Mouse (Mus musculus): ENCODE data around the gene Trafd1. TPM values are rescaled to one million over a fixed set of nuclear protein-coding genes. Genes with fewer than 3 reads are reported as not detected.
"Not testable (repeated sequence)": the region's sequence is repeated elsewhere in the genome, so short reads cannot be mapped to it uniquely, and the experiment has no call there.

Trafd1 gene
- total RNA-seq, 2 experiments from 2014 or later: 19.3 to 19.4 TPM

DNA sequence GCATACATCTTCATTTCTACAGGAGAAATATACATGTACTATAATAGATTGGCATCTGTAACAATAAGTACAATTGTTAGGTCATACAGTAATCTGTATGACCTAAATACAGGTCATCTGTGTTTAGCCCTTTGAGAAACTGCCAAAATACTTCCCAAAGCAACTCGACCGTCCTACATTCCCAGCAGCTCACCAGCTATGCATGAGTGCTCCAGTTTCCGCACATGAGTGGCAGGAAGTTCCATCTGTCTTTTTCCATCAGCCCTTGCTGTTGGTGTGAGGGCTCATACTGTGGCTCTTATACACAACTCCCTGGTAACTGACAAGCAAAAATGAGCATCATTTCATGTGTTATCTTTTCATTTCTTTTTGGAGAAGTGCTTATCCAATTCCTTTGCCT lies 49.4 kb downstream of the Trafd1 start:
- no peak for ATAC-seq (replicated peaks; ENCODE audit: low FRiP score, poor library complexity, severe bottlenecking)

- ATAC-seq (replicated peaks; ENCODE audit: low FRiP score, poor library complexity, severe bottlenecking): no peak
These were observed 50.0 kb downstream of the Trafd1 start for GRCm38 (mm10) chr5:121335426-121335825.

GRCm38 (mm10) chr5:121334454-121334853 lies 51.0 kb downstream of the Trafd1 start:
- ATAC-seq (replicated peaks; ENCODE audit: low FRiP score, poor library complexity, severe bottlenecking): no peak

- no peak for ATAC-seq (replicated peaks; ENCODE audit: low FRiP score, poor library complexity, severe bottlenecking)
These were observed 51.5 kb downstream of the Trafd1 start for GRCm38 (mm10) chr5:121333976-121334375.

GRCm38 (mm10) chr5:121331731-121332130 lies 53.7 kb downstream of the Trafd1 start:
- no peak for ATAC-seq (replicated peaks; ENCODE audit: low FRiP score, poor library complexity, severe bottlenecking)

DNA sequence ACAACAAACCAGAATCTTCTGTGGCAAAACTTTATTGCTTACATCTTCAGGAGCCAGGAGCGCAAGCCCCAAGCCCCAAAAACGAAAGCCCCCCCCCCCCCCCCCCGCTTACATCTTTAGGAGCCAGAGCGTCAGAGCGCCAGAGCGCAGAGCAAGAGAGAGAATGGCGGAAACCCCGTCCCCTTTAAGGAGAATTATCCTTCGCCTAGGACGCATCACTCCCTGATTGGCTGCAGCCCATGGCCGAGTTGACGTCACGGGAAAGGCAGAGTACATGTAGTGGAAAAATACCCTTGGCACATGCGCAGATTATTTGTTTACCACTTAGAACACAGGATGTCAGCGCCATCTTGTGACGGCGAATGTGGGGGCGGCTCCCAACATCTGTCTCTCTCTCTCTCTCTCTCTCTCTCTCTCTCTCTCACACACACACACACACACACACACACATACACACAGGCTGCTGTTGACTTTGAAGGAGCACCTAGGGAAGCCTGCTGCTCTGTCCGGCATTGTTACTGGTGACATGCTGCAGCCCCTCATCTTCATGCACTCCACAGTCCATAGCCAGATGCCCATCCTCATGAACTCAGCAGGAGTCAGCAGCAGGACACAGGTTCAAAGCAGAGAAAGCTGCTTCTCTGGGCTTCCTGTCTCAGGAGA lies 55.1 kb downstream of the Trafd1 start:
- not testable (repeated sequence) for ATAC-seq (replicated peaks; ENCODE audit: low FRiP score, poor library complexity, severe bottlenecking)

DNA sequence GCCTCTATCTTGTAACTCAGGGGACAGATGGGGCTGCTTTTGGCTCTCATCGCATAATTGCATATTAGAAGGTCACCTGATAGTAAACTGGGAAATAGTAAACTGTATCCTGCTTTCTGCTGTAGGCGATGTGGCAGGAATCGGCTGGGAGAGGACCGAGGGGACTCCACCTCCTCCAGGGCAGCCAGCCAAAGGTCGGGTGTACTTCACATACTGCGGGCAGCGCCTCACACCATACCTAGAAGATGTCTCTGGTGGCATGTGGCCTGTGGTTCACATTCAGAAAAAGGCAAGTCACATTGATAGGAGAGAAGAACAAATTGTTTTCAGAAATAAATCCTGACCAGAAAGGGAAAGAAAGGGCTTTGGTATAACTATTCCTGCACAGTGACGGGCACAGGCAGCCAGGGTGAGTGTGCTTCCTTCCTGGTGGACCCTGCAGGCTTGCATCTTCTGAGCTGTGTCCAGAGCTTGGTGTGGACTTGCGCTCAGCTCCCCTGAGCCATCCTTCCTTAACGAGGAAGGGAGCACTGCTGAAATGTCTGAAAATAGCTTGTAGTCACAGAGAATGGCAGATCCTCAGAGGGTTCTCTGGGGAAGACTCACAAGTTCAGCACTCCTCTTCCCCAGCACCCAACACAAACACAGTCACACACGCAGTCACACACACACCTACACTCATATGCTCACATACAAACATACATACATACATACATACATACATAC lies 55.9 kb downstream of the Trafd1 start:
- ATAC-seq (replicated peaks; ENCODE audit: low FRiP score, poor library complexity, severe bottlenecking): 0 out of 2 replicates have a peak, but pooled peaks have one; percentile 33

- ATAC-seq (replicated peaks; ENCODE audit: low FRiP score, poor library complexity, severe bottlenecking): no peak
These were observed 59.2 kb downstream of the Trafd1 start for GRCm38 (mm10) chr5:121326079-121326805.

Other genes with a start within 250 kb of the Trafd1 start
- gene Ptpn11, start 194.2 kb downstream of the Trafd1 start, total RNA-seq (2015; ENCODE audit: low replicate concordance): 8.3 and 8.6 TPM in 2 replicates
- 23.6 and 26.5 TPM in 2 replicates for gene Ptpn11, start 194.2 kb downstream of the Trafd1 start, total RNA-seq (2017; ENCODE audit: low replicate concordance)
- gene Rpl6, start 181.2 kb downstream of the Trafd1 start, total RNA-seq (2015; ENCODE audit: low replicate concordance): 559 and 902 TPM in 2 replicates
- 408 and 598 TPM in 2 replicates for gene Rpl6, start 181.2 kb downstream of the Trafd1 start, total RNA-seq (2017; ENCODE audit: low replicate concordance)
- gene Hectd4, start 165.4 kb downstream of the Trafd1 start, total RNA-seq (2015; ENCODE audit: low replicate concordance): 338 and 374 TPM in 2 replicates
- gene Hectd4, start 165.4 kb downstream of the Trafd1 start, total RNA-seq (2017; ENCODE audit: low replicate concordance): 587 and 871 TPM in 2 replicates
- gene Naa25, start 12.3 kb upstream of the Trafd1 start, total RNA-seq (2015; ENCODE audit: low replicate concordance): 7.9 and 10.4 TPM in 2 replicates
- 14.2 and 16.6 TPM in 2 replicates for gene Naa25, start 12.3 kb upstream of the Trafd1 start, total RNA-seq (2017; ENCODE audit: low replicate concordance)
- gene Tmem116, start 66.3 kb upstream of the Trafd1 start, total RNA-seq (2015; ENCODE audit: low replicate concordance): not detected in 2 replicates
- 0.42 and 1.4 TPM in 2 replicates for gene Tmem116, start 66.3 kb upstream of the Trafd1 start, total RNA-seq (2017; ENCODE audit: low replicate concordance)
- 37.8 and 44.6 TPM in 2 replicates for gene Erp29, start 66.9 kb upstream of the Trafd1 start, total RNA-seq (2015; ENCODE audit: low replicate concordance)
- gene Erp29, start 66.9 kb upstream of the Trafd1 start, total RNA-seq (2017; ENCODE audit: low replicate concordance): 76.1 and 121 TPM in 2 replicates
- gene Adam1b, start 117.8 kb upstream of the Trafd1 start, total RNA-seq (2015; ENCODE audit: low replicate concordance): not detected in 2 replicates
- gene Adam1b, start 117.8 kb upstream of the Trafd1 start, total RNA-seq (2017; ENCODE audit: low replicate concordance): not detected in 2 replicates
- gene Adam1a, start 159.8 kb upstream of the Trafd1 start, total RNA-seq (2015; ENCODE audit: low replicate concordance): 0.38 and 1.3 TPM in 2 replicates
- 0.85 and 1.4 TPM in 2 replicates for gene Adam1a, start 159.8 kb upstream of the Trafd1 start, total RNA-seq (2017; ENCODE audit: low replicate concordance)
- not detected in 2 replicates for gene Gm42878, start 159.8 kb upstream of the Trafd1 start, total RNA-seq (2015; ENCODE audit: low replicate concordance)
- 0.60 TPM in 1 of 2 replicates, not detected in the other for gene Gm42878, start 159.8 kb upstream of the Trafd1 start, total RNA-seq (2017; ENCODE audit: low replicate concordance)
- gene Mapkapk5, start 160.3 kb upstream of the Trafd1 start, total RNA-seq (2015; ENCODE audit: low replicate concordance): 51.0 and 70.3 TPM in 2 replicates
- gene Mapkapk5, start 160.3 kb upstream of the Trafd1 start, total RNA-seq (2017; ENCODE audit: low replicate concordance): 36.1 and 43.6 TPM in 2 replicates
- gene Aldh2, start 208.2 kb upstream of the Trafd1 start, total RNA-seq (2015; ENCODE audit: low replicate concordance): 28.2 and 58.1 TPM in 2 replicates
- 96.6 and 99.4 TPM in 2 replicates for gene Aldh2, start 208.2 kb upstream of the Trafd1 start, total RNA-seq (2017; ENCODE audit: low replicate concordance)
- 1.9 and 3.1 TPM in 2 replicates for gene Acad12, start 233.3 kb upstream of the Trafd1 start, total RNA-seq (2015; ENCODE audit: low replicate concordance)
- gene Acad12, start 233.3 kb upstream of the Trafd1 start, total RNA-seq (2017; ENCODE audit: low replicate concordance): 0.14 and 0.51 TPM in 2 replicates

Measured in erythroblast, adult 5-6 weeks (primary cell).